In genomic region chr11:116294319-116294718, GRCm38 (mm10) we compare ENCODE assay signal across 8 mouse cellular contexts. TPM values are rescaled to one million over a fixed set of nuclear protein-coding genes. Genes with fewer than 3 reads are reported as not detected.
A peak's percentile ranks its signal among the peaks of the same experiment; 100 is the strongest.
DNase-seq lines count a peak whose midpoint lies in the region; ATAC-seq and TF ChIP-seq lines count a peak whose summit lies in the region.

No protein-coding gene starts in this region.

- no peaks in the 10 kb centered on the region for H3K27me3 ChIP-seq in midbrain, embryonic 10.5 days (ENCODE audit: low read depth, poor library complexity, severe bottlenecking)
- H3K27me3 ChIP-seq in midbrain, embryonic 15.5 days (replicated peaks): no peaks in the 10 kb centered on the region
- H3K27me3 ChIP-seq in liver, adult 2 months (ENCODE audit: control insufficient read depth, insufficient read depth, low read length): no peaks in the 10 kb centered on the region

- peaks cover 5% of the 10 kb centered on the region; the same call in 1 of the 2 replicates for H3K4me1 ChIP-seq in midbrain, embryonic 10.5 days
- H3K4me1 ChIP-seq in midbrain, embryonic 15.5 days: no peaks in the 10 kb centered on the region
- H3K4me1 ChIP-seq in liver, adult 2 months (ENCODE audit: control insufficient read depth, insufficient read depth, low read length): no peaks in the 10 kb centered on the region

- peak; percentile 50 to 69 for DNase-seq in cerebellum, adult 18-20 months
- no peak for DNase-seq in cerebellum, adult 11-12 months
- DNase-seq in midbrain, embryonic 10.5 days (ENCODE audit: low spot score): peak; percentile 57
- peak; percentile 37 for DNase-seq in c-Kit-negative CD71-positive TER-119-positive erythroid progenitor cells, embryonic 14.5 days (ENCODE audit: low read depth, low spot score)
- peak; percentile 72 for DNase-seq in heart, postnatal 4 days
- peak; percentile 34 for DNase-seq in liver, adult 2 months (ENCODE audit: extremely low read depth, low read depth, low spot score)
- peak; percentile 83 for DNase-seq in retina, postnatal 1 day

- H3K36me3 ChIP-seq in midbrain, embryonic 10.5 days: peaks cover 93% of the 10 kb centered on the region
- peaks cover 57% of the 10 kb centered on the region; the same call in 1 of the 2 replicates for H3K36me3 ChIP-seq in midbrain, embryonic 15.5 days (replicated peaks)
- H3K36me3 ChIP-seq in liver, adult 2 months (ENCODE audit: control insufficient read depth, insufficient read depth, low read length): peaks cover 2% of the 10 kb centered on the region; the same call in 1 of the 2 replicates

- H3K4me2 ChIP-seq in midbrain, embryonic 15.5 days: no peak overlapping the region

- H3K9ac ChIP-seq in midbrain, embryonic 15.5 days: no peak overlapping the region
- H3K9ac ChIP-seq in liver, adult 2 months (ENCODE audit: low read depth, low read length): no peak overlapping the region

- H3K27ac ChIP-seq in midbrain, embryonic 10.5 days (replicated peaks): 0 out of 2 replicates have a peak overlapping the region, but pooled peaks have one; percentile 20
- no peak overlapping the region for H3K27ac ChIP-seq in midbrain, embryonic 15.5 days
- no peak overlapping the region for H3K27ac ChIP-seq in liver, adult 2 months (replicated peaks; ENCODE audit: insufficient read depth, low read depth, low read length)

- no peaks in the 10 kb centered on the region for H3K9me3 ChIP-seq in midbrain, embryonic 10.5 days (replicated peaks)
- no peaks in the 10 kb centered on the region for H3K9me3 ChIP-seq in midbrain, embryonic 15.5 days

- peak; percentile 74 for TF ChIP-seq CTCF in liver, adult 2 months (IDR thresholded peaks at IDR 0.05; ENCODE audit: low read depth, low read length)

- TF ChIP-seq POLR2A in liver, adult 2 months (IDR thresholded peaks at IDR 0.05; ENCODE audit: extremely low read depth, insufficient read depth, low read length): no peak

- no peak for ATAC-seq in midbrain, embryonic 15.5 days (replicated peaks)

- WGBS in midbrain, embryonic 10.5 days: 40% methylated on average over 5 of the region's 5 CpGs
- WGBS in midbrain, embryonic 15.5 days: 33% methylated on average over 5 of the region's 5 CpGs
- 49% methylated on average over 5 of the region's 5 CpGs for WGBS in liver, adult 2 months

- no peaks in the 10 kb centered on the region for H3K79me2 ChIP-seq in liver, adult 2 months (ENCODE audit: control insufficient read depth, insufficient read depth, low read length)

- no peak overlapping the region for H3K4me3 ChIP-seq in midbrain, embryonic 10.5 days
- H3K4me3 ChIP-seq in midbrain, embryonic 15.5 days: no peak overlapping the region
- no peak overlapping the region for H3K4me3 ChIP-seq in liver, adult 2 months (ENCODE audit: insufficient read depth, low read depth, low read length)

RNA-seq across cellular contexts. Expression of gene Exoc7, which starts 12.7 kb away (rescaled TPM):
- 57.6 and 71.6 TPM in 2 replicates for polyA plus RNA-seq in midbrain, embryonic 10.5 days (2016; fragmentation: Nextera tagmentation; extraction: Ambion mirVana)
- 109 and 110 TPM in 2 replicates for polyA plus RNA-seq in midbrain, embryonic 15.5 days (2015; fragmentation: Nextera tagmentation; extraction: Ambion mirVana)
- 10 to 100 TPM; 54.0 to 62.6 TPM for total RNA-seq in heart, postnatal 4 days (2021)
- total RNA-seq in liver, adult 2 months (2014; rRNA removed): 15.9 and 19.5 TPM in 2 replicates
- polyA plus RNA-seq in liver, adult 2 months (2012; rRNA removed): 18.9 and 19.5 TPM in 2 replicates

RNA-seq across cellular contexts. Expression of gene Galr2, which starts 13.6 kb away (rescaled TPM):
- polyA plus RNA-seq in midbrain, embryonic 10.5 days (2016; fragmentation: Nextera tagmentation; extraction: Ambion mirVana): 0.09 and 0.12 TPM in 2 replicates
- polyA plus RNA-seq in midbrain, embryonic 15.5 days (2015; fragmentation: Nextera tagmentation; extraction: Ambion mirVana): 0.45 and 0.57 TPM in 2 replicates
- not detected for total RNA-seq in heart, postnatal 4 days (2021)
- not detected in 2 replicates for total RNA-seq in liver, adult 2 months (2014; rRNA removed)
- polyA plus RNA-seq in liver, adult 2 months (2012; rRNA removed): not detected in 2 replicates

RNA-seq across cellular contexts. Expression of gene Srp68, which starts 20.3 kb away (rescaled TPM):
- polyA plus RNA-seq in midbrain, embryonic 10.5 days (2016; fragmentation: Nextera tagmentation; extraction: Ambion mirVana): 96.1 and 106 TPM in 2 replicates
- 62.4 and 63.5 TPM in 2 replicates for polyA plus RNA-seq in midbrain, embryonic 15.5 days (2015; fragmentation: Nextera tagmentation; extraction: Ambion mirVana)
- total RNA-seq in heart, postnatal 4 days (2021): 10 to 100 TPM; 60.5 to 61.7 TPM
- 19.9 and 25.2 TPM in 2 replicates for total RNA-seq in liver, adult 2 months (2014; rRNA removed)
- polyA plus RNA-seq in liver, adult 2 months (2012; rRNA removed): 32.6 and 36.3 TPM in 2 replicates

RNA-seq across cellular contexts. Expression of gene Foxj1, which starts 40.9 kb away (rescaled TPM):
- 7.1 and 8.4 TPM in 2 replicates for polyA plus RNA-seq in midbrain, embryonic 10.5 days (2016; fragmentation: Nextera tagmentation; extraction: Ambion mirVana)
- 17.4 and 20.4 TPM in 2 replicates for polyA plus RNA-seq in midbrain, embryonic 15.5 days (2015; fragmentation: Nextera tagmentation; extraction: Ambion mirVana)
- under 1 TPM in 1 of 2 experiments, not detected in 1; 0.23 TPM for total RNA-seq in heart, postnatal 4 days (2021)
- 0.09 and 0.20 TPM in 2 replicates for total RNA-seq in liver, adult 2 months (2014; rRNA removed)
- polyA plus RNA-seq in liver, adult 2 months (2012; rRNA removed): 0.21 and 0.26 TPM in 2 replicates

RNA-seq across cellular contexts. Expression of gene Evpl, which starts 56.4 kb away (rescaled TPM):
- 0.32 and 0.57 TPM in 2 replicates for polyA plus RNA-seq in midbrain, embryonic 10.5 days (2016; fragmentation: Nextera tagmentation; extraction: Ambion mirVana)
- 0.84 and 0.96 TPM in 2 replicates for polyA plus RNA-seq in midbrain, embryonic 15.5 days (2015; fragmentation: Nextera tagmentation; extraction: Ambion mirVana)
- 1 to 10 TPM; 1.2 to 1.6 TPM for total RNA-seq in heart, postnatal 4 days (2021)
- total RNA-seq in liver, adult 2 months (2014; rRNA removed): 0.07 and 0.18 TPM in 2 replicates
- polyA plus RNA-seq in liver, adult 2 months (2012; rRNA removed): 0.12 and 0.16 TPM in 2 replicates
